Mouse (Mus musculus) myocyte (in vitro differentiated cells): ENCODE data around the gene Olfr926.

Experiments used
- CEBPB ChIP-seq: IDR thresholded peaks from 2 replicates; pipeline ENCODE4 v1.6.1; 2011; ENCODE audit warnings: mild to moderate bottlenecking, moderate library complexity; ENCODE audit not compliant: poor library complexity, insufficient read depth, severe bottlenecking
- E2F4 ChIP-seq: IDR thresholded peaks from one replicate; pipeline ENCODE4 v1.6.1; 2011; ENCODE audit warnings: mild to moderate bottlenecking, control low read depth, moderate library complexity; ENCODE audit not compliant: insufficient read depth
- MYOG ChIP-seq, 3 experiments: IDR thresholded peaks; one replicate each; pipeline ENCODE4 v1.6.1; 2011; ENCODE audit warnings: control low read depth in 2 of 3, low read depth in 2 of 3, mild to moderate bottlenecking in 2 of 3; ENCODE audit not compliant: insufficient read length in 2 of 3, control insufficient read depth in 1 of 3, insufficient read depth in 1 of 3
- POLR2A ChIP-seq: IDR thresholded peaks from one replicate; pipeline ENCODE4 v1.6.1; 2011; ENCODE audit warnings: low read depth, mild to moderate bottlenecking, control low read depth, moderate library complexity; ENCODE audit not compliant: insufficient read length
- POLR2AphosphoS2 ChIP-seq: IDR thresholded peaks from one replicate; pipeline ENCODE4 v1.6.1; 2011; ENCODE audit warnings: low read depth, control low read depth; ENCODE audit not compliant: insufficient read length
- TCF12 ChIP-seq: IDR thresholded peaks from one replicate; pipeline ENCODE4 v1.6.1; 2011; ENCODE audit warnings: mild to moderate bottlenecking, control low read depth; ENCODE audit not compliant: poor library complexity, insufficient read depth, severe bottlenecking

- TF ChIP-seq TCF12 (no peak), E2F4 (no peak), POLR2A (no peak), POLR2AphosphoS2 (no peak), CEBPB (no peak), MYOG (IDR thresholded peaks at IDR 0.05; ENCODE audit: control insufficient read depth in 1 of 3, insufficient read depth in 1 of 3, insufficient read length in 2 of 3, low read depth in 2 of 3) (no peak)
Measured at GRCm38 (mm10) chr9:38876826-38877225, at the start of gene Olfr926.
